22 mouse cellular contexts compared by ENCODE assay signal in the genomic region with DNA sequence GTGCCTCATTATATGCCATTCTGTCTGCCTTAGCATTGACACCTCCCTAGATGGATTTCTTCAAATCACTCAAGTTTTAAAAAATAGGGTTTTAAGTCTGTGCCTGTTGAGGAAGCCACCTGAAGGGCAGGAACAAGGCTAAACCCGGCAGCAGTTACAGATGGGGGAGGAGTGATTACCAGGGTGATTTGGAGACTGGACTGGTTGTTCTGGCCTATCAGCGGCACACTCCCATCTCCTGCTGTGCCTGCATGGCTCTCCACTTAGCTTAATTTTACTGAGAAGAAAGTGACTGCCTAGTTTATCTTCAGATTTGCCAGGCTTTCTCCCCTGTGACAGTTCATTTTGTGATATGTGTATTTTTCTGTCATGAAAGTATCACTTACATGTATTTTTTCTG.
"Had no signal": no experiment of that assay in that cellular context is flagged by ENCODE, and none has a peak within 500 bp of the region (broad histone marks: within the 10 kb centered on the region; RNA-seq: fewer than 3 reads in every experiment).

No protein-coding gene starts in this region.

- DNase-seq: gastrocnemius, postnatal 14 days; gastrocnemius, postnatal 36 days; heart, adult 18-20 months; heart, postnatal 14 days; heart, postnatal 36 days; kidney, adult 11 months; kidney, adult 8-10 months; kidney, postnatal 25 days; kidney, postnatal 4 days had no signal

- H3K27ac ChIP-seq: heart, embryonic 10.5 days; heart, embryonic 13.5 days; heart, embryonic 15.5 days; hindbrain, embryonic 13.5 days; hindbrain, embryonic 15.5 days; hindbrain, postnatal 0 days; kidney, postnatal 0 days; layer of hippocampus, adult 2 months; left cerebral cortex, adult 2 months; limb, embryonic 10.5 days; limb, embryonic 12.5 days; liver, embryonic 12.5 days had no signal

- H3K27me3 ChIP-seq: heart, embryonic 13.5 days; heart, embryonic 15.5 days; hindbrain, embryonic 13.5 days; hindbrain, embryonic 15.5 days; limb, embryonic 12.5 days; liver, embryonic 12.5 days had no signal

- ATAC-seq: hindbrain, postnatal 0 days; intestine, embryonic 16.5 days; liver, embryonic 12.5 days had no signal

- H3K9me3 ChIP-seq: heart, embryonic 10.5 days; heart, embryonic 13.5 days; heart, embryonic 15.5 days; hindbrain, embryonic 13.5 days; hindbrain, embryonic 15.5 days; limb, embryonic 10.5 days had no signal

- H3K36me3 ChIP-seq: heart, embryonic 10.5 days; heart, embryonic 13.5 days; heart, embryonic 15.5 days; hindbrain, embryonic 13.5 days; hindbrain, embryonic 15.5 days; limb, embryonic 10.5 days; limb, embryonic 12.5 days had no signal

- H3K9ac ChIP-seq: heart, embryonic 13.5 days; heart, embryonic 15.5 days; hindbrain, embryonic 13.5 days; hindbrain, embryonic 15.5 days; limb, embryonic 12.5 days; liver, embryonic 12.5 days had no signal

- H3K4me3 ChIP-seq: heart, embryonic 10.5 days; heart, embryonic 13.5 days; heart, embryonic 15.5 days; hindbrain, embryonic 13.5 days; hindbrain, embryonic 15.5 days; layer of hippocampus, adult 2 months; left cerebral cortex, adult 2 months; limb, embryonic 10.5 days; limb, embryonic 12.5 days; liver, embryonic 12.5 days had no signal

- H3K4me2 ChIP-seq: heart, embryonic 13.5 days; heart, embryonic 15.5 days; hindbrain, embryonic 13.5 days; hindbrain, embryonic 15.5 days; limb, embryonic 12.5 days; liver, embryonic 12.5 days had no signal
